Mouse (Mus musculus): ENCODE measurements at regions not wholly inside any gene's neighbourhood (a gene's known extent, or its start where the extent isn't known, plus 50 kb on each side); places are given as distances from the start of the nearest gene placed in this dataset.

- intact Hi-C loops (cut with DNase I), result loop anchor here (10.0 kb wide), 1 partner anchor 424 kb away; no protein-coding TSS in a partner anchor
- no peak for DNase-seq (ENCODE audit: low spot score in 2 of 2)
These were observed 291.3 kb downstream of the Etv1 start for GRCm38 (mm10) chr12:39070331-39071045.

- no peak for DNase-seq (ENCODE audit: low spot score in 2 of 2)
- intact Hi-C loops (cut with DNase I), result loop anchor here (10.0 kb wide), 1 partner anchor 421 kb away; no protein-coding TSS in a partner anchor
These were observed 294.3 kb downstream of the Etv1 start for GRCm38 (mm10) chr12:39073289-39074022.

- no peak for DNase-seq (ENCODE audit: low spot score in 2 of 2)
- intact Hi-C loops (cut with DNase I), result no loop called here
These were observed 307.1 kb downstream of the Etv1 start for GRCm38 (mm10) chr12:39086285-39086684.

GRCm38 (mm10) chr12:39094638-39095230 is 315.6 kb downstream of the Etv1 start:
- intact Hi-C loops (cut with DNase I), result no loop called here
- DNase-seq (ENCODE audit: low spot score in 2 of 2), result no peak

- intact Hi-C loops (cut with DNase I), result no loop called here
- no peak for DNase-seq (ENCODE audit: low spot score in 2 of 2)
These were observed 344.4 kb downstream of the Etv1 start for GRCm38 (mm10) chr12:39123391-39124095.

- intact Hi-C loops (cut with DNase I), result no loop called here
- DNase-seq (ENCODE audit: low spot score in 2 of 2), result no peak
These were observed 375.5 kb downstream of the Etv1 start for GRCm38 (mm10) chr12:39154689-39155088.

GRCm38 (mm10) chr12:39176958-39177357 is 397.8 kb downstream of the Etv1 start:
- intact Hi-C loops (cut with DNase I), result no loop called here
- DNase-seq (ENCODE audit: low spot score in 2 of 2), result no peak

- intact Hi-C loops (cut with DNase I), result no loop called here
- no peak for DNase-seq (ENCODE audit: low spot score in 2 of 2)
These were observed 444.9 kb downstream of the Etv1 start for GRCm38 (mm10) chr12:39224073-39224472.

- intact Hi-C loops (cut with DNase I), result no loop called here
- no peak for DNase-seq (ENCODE audit: low spot score in 2 of 2)
These were observed 477.4 kb downstream of the Etv1 start for GRCm38 (mm10) chr12:39256605-39257004.

- intact Hi-C loops (cut with DNase I), result no loop called here
- DNase-seq (ENCODE audit: low spot score in 2 of 2), result no peak
These were observed 478.4 kb downstream of the Etv1 start for GRCm38 (mm10) chr12:39257571-39257970.

GRCm38 (mm10) chr12:39289676-39290075 is 510.5 kb downstream of the Etv1 start:
- peak in 1 of 2 experiments; percentile 6 for DNase-seq (ENCODE audit: low spot score in 2 of 2)

GRCm38 (mm10) chr12:39301351-39302212 is 522.4 kb downstream of the Etv1 start:
- DNase-seq (ENCODE audit: low spot score in 2 of 2), result no peak
- intact Hi-C loops (cut with DNase I), result no loop called here

More at GRCm38 (mm10) chr12:39289676-39290075, 510.5 kb downstream of the Etv1 start:
- intact Hi-C loops (cut with DNase I), result no loop called here

- DNase-seq (ENCODE audit: low spot score in 2 of 2), result no peak
- intact Hi-C loops (cut with DNase I), result no loop called here
These were observed 523.0 kb downstream of the Etv1 start for GRCm38 (mm10) chr12:39302213-39302591.

GRCm38 (mm10) chr12:39307746-39308145 is 528.6 kb downstream of the Etv1 start:
- intact Hi-C loops (cut with DNase I), result no loop called here
- DNase-seq (ENCODE audit: low spot score in 2 of 2), result no peak

- intact Hi-C loops (cut with DNase I), result no loop called here
- DNase-seq (ENCODE audit: low spot score in 2 of 2), result no peak
These were observed 530.7 kb downstream of the Etv1 start for GRCm38 (mm10) chr12:39309905-39310304.

- no peak for DNase-seq (ENCODE audit: low spot score in 2 of 2)
These were observed 538.0 kb downstream of the Etv1 start for GRCm38 (mm10) chr12:39317229-39317628.

GRCm38 (mm10) chr12:39321453-39321852 is 542.3 kb downstream of the Etv1 start:
- intact Hi-C loops (cut with DNase I), result no loop called here
- no peak for DNase-seq (ENCODE audit: low spot score in 2 of 2)

More at GRCm38 (mm10) chr12:39317229-39317628, 538.0 kb downstream of the Etv1 start:
- intact Hi-C loops (cut with DNase I), result no loop called here

- DNase-seq (ENCODE audit: low spot score in 2 of 2), result no peak
- intact Hi-C loops (cut with DNase I), result no loop called here
These were observed 547.0 kb downstream of the Etv1 start for GRCm38 (mm10) chr12:39326157-39326556.

GRCm38 (mm10) chr12:39326668-39327299 is 547.6 kb downstream of the Etv1 start:
- DNase-seq (ENCODE audit: low spot score in 2 of 2), result no peak
- intact Hi-C loops (cut with DNase I), result no loop called here
